Mouse (Mus musculus) kidney, adult 11 months (tissue): ENCODE measurements around the gene Tmem219.

Experiments used
- DNase-seq: peaks from one replicate; pipeline ENCODE4 v3.0.0; 2022

Gene Tmem219

DNA sequence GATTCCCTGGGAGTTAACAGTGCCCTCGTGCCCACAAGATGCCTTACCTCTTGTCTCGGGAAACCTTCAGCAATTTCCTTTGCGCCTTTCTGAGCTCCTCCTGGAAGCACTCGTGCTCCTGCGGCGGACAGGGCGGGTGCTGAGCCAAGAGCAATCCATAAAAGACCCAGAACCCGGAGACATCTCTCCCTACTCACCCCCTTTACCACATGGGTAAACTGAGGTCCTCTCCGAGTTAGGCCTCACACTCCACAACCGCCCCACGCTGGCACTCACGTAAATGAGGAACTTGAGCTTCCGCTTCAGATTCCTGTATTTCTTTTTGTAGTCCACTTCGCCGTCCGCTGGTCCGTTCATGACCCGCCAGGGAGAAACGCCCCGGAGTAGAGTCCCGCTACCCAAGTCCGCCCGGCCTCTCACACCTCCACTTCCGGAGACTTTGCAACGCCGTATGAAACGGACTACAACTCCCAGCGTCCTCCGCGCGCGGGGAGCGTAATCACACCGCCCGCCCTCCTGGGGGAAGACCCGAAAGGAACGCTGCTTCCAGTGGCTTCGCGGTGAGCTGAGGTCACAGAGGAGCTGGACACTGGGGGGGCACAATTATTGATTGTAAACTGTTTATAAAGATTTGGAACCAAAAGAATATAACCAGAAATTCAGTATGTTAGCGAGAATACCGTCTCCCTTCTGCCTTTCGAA, 61.1 kb downstream of the Tmem219 start, which contains the start of gene Hirip3:
Gene Hirip3, plus strand, starts transcription at position 544 of the 702 bp plus-strand sequence.
- peak; percentile 94 for DNase-seq

DNA sequence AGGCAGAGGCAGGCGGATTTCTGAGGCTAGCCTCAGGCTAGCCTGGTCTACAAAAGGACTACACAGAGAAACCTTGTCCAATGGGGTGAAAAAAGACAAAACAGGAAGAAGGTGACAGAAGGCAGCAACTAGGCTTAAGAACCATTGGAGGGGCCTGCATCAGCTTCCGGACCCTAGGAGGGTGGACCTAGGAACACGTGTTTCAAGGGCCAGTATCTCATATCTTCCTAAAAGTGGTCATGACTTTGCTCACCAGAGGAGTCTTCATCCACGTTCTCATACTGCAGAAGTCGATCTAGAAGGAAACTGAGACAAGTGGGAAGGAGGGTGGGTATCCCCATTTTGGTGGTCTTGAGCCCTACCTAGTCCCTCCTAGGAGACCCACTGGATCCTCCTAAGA, 61.7 kb downstream of the Tmem219 start:
- no peak for DNase-seq

DNA sequence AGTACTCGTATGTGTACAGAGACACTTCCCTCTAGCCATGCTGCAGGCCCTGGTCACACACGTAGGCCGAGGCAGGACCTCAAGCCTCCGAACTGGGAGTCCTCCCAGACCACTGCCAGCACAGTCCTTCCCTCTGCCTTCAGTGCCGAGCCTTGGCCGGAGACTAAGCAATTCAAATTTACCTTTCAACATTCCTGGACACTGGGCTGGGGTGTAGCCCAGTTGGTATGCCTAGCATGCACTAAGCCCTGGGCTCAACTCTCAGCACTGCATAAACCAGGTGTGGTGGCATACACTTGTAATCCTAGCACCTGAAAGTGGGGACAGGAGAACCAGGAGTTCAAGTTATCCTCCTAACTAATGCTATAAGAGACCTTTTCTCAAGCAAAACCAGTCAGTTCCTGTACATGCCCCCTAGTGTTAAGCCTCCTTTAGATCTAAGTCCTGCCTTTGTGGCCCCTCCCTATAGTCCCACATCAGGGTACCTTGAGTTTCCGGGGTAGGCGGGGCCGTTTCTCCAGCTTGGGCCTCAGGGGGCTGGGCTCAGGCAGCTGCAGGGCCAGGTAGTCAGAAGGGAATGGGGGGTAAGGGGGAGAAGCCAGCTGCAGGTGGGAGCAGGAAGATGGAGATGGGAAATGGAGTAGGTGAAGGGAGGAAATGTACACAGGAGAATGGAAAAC, 65.8 kb downstream of the Tmem219 start:
- no peak for DNase-seq

DNA sequence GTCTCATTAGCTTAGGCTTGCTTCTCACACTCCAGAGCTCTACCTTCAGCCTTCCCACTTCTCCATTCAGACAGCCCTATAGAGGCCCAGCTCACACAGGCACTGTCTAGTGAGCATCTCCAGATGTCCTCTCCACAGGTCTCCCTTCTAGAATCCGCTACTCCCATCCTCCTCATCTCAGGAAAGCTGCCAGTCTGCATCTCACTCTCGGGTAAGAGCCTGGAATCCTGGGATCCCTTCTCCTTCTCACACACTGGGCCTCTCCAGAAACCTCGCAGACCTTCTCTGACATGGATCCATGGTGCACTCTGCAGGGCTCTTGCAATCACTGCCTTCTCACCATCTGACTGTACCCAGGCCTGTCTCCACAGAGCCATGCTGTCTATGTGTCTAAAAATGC, 67.1 kb downstream of the Tmem219 start:
- no peak for DNase-seq

DNA sequence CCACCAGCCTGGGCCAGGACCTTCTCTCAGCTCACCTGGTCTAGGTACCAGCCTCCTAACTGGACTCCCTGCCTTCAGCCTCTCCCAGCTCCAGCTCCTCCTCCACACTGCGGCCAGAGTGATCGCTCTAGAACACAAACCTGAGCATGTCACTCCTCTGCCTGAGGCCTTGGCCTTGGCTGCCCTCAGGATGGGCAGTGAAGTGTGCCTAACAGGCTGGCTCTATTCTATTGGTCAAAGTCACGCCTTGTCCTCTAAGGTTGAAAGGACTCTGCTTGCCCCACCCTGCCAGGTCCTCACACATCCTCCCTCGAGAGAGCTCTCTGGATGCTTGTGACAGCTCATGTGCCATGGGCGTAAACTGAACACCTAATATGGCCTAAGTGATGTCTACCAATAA, 69.3 kb downstream of the Tmem219 start:
- peak; percentile 87 for DNase-seq

DNA sequence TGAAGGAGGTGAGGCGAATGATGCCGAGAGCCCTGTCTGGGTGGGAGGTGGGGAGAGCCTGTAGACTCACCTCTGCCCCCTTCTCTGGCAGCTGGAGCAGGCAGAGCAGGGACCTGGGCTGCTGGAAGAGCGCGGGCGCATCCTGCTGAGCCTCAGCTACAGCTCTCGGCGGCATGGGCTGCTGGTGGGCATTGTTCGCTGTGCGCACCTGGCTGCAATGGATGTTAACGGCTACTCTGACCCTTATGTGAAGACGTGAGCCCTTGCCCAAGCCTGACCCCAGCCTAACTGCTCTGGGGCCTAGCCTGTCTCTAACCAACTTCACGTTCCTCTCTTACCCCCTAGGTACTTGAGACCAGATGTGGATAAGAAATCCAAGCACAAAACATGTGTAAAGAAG, 71.5 kb downstream of the Tmem219 start:
- DNase-seq: no peak

DNA sequence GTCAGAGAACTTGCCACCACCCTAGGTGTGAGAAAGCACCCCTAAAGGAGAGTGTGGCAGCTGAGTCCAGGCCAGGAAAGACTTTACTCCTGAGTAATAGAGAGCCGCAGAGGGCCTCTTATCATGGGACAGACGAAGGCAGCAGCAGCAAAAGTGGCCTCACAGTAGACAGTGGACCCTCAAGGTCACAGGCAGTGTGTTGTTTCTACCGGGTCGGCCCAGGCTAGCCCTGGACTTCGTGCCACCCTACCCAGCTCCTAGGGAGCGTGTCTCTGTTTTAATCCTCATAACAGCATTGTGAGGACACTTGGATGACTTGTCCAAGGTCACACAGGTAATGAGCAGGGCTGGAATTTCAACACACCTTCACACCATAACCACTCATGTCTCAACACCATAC, 72.6 kb downstream of the Tmem219 start:
- no peak for DNase-seq

DNA sequence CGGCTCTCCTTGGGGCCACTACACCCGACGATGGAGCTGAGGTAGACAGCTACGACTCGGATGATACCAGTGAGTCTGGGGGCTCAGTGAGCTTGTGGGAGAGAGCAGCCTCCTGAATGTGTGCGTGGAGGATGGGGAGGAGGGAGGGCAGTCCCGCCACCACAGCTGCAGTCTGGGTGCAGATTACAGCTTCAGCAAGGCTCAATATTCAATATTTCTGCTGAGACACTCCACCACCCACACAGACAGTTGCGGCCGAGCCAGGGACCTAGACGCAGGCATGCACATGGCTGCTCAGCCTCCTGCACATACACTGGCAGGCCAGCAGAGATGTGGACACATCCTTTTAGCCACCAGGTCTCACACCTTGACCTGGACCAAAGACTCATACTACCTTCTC, 73.9 kb downstream of the Tmem219 start:
- DNase-seq: no peak

DNA sequence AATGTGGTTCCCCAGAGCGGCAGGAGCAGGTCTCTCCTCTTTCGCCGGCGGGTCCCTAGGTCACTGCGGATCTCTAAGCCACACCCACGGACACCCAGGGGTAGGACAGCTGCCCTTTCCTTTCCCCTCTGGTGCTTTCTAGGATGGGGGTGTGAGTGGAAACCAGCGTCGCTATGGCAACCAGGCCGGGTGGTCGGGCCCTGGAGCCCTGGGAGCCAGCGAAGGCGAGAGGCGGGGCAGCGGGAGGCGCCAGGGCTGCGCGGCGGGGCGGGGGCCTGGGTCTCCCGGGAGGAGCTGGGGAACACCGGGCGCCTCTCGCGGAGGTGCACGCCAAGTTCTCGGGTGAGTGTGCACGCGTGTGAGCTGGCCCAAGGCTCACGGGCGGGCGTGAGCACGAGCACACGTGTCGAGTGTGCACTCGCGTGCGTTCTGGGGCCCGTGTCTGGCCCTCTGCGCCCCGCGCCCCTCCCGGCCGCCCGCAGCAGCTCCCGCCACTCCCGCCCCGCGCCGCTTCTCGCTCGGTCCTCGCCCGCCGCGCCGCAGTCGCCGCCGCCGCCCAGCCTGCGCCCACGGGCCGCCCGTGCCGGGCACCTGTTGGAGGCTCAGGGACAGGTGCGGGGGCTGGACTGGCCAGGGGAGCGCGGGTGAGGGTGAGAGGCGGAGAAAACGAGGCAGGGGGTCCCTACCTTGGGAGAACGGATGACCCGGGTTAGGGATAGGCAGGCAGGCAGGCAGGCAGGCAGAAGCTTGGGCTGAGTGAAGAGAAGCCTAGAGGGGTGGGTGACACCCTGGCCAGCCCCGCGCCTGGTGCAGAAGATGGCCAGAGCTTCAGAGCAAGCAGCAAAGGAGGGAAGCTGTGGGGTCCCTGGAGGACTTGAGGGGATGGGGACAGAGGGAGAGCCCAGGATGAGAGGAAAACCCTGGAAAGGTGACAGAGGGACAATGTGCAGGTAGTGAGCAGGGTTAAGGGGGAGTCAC, 75.0 kb downstream of the Tmem219 start:
- DNase-seq: no peak

DNA sequence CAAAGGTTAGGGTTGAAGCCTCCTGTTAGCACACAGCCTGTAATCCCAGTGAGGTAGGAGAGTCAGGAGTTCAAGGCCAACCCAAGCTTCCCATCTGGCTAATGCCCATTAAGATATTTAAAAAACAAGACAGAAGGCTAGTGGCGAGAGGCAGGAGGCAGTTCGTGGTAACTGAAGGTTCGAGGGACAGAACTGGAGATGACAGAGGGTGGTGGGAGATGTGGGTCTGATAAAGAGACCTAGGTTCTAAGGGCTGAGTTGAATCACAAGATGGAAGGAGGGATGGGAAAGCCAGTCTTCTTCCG, 75.6 kb downstream of the Tmem219 start, which contains the start of gene Doc2a:
Gene Doc2a, plus strand, starts transcription at position 301 of the 305 bp plus-strand sequence.
- no peak for DNase-seq

DNA sequence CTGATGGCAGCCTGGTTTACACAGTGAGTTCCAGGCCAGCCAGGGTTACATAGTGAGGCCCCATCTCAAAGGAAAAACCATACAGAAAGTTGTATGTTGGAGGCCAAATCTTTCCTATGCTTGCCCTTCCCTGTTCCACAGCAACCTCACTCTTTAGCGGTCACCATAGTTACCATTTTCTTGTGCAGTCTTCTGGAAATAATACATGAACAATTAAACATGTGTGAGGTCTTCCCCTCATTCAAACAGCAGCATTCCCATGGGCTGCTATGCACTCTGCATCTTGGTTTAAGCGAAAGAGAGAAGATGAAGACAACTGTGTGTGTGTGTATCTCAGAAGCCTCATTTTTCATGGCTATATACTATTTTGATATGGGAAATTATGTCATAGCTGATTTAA, 77.2 kb downstream of the Tmem219 start:
- no peak for DNase-seq

DNA sequence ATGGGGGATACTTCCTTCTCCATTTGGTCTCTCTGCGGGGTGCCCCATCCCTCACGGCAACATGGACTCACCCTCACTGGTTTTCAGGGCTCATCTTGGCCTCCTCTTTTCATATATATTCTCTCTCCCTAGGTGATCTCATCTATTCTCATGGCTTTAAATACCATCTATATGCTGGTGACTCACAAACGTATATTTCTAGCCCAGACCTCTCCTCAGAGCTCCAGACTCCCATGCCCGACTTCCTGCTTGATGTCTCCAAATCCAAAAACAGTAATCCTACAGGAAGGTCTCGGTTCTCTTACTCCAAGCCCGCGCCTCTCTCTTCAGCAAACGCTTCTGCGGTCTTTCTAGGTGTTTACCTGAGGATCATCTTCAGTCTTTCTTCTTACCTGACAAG, 79.4 kb downstream of the Tmem219 start:
- DNase-seq: no peak
